Mouse (Mus musculus) left cerebral cortex, postnatal 10 days (tissue): ENCODE measurements at regions not wholly inside any gene's neighbourhood (a gene's known extent, or its start where the extent isn't known, plus 50 kb on each side); places are given as distances from the start of the nearest gene placed in this dataset.

ENCODE experiments used
- DNase-seq, 2 experiments: peaks; one replicate each; pipeline ENCODE4 v3.0.0; 2021 to 2022; ENCODE audit warnings: low spot score in 2 of 2, mixed read lengths in 1 of 2; ENCODE audit errors: extremely low spot score in 1 of 2
- intact Hi-C: fragments of 180-260 bp; cut with DNase I; formaldehyde crosslinking; loops from one replicate; pipeline ENCODE4 v1.15.1; 2025

GRCm38 (mm10) chr10:84002744-84003143 lies 280.1 kb downstream of the 1500009L16Rik start:
- intact Hi-C loops = no loop called here
- DNase-seq = no peak

- intact Hi-C loops = no loop called here
- DNase-seq = no peak
These were observed 281.0 kb downstream of the 1500009L16Rik start for GRCm38 (mm10) chr10:84003601-84004149.

- DNase-seq = no peak
These were observed 286.3 kb downstream of the 1500009L16Rik start for GRCm38 (mm10) chr10:84008923-84009322.

DNA sequence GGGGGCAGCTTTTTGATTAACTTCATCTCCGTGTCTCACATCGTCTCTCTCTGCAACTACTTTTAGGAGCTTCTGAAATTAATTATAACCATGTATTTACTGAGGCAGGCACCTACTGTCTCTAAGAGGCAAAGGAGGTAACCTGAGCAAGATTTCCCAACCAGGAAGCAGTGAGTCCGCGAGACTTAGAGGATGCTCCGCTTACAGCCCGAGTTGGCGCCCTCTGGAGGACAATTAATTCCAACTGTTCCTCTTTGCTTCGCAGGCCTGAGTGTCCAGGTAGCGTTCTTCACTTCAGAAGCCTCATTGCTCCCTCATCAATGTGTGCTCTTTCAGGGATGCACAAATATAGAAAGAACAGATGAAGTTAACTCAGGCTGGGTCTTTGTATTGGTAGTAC lies 296.7 kb downstream of the 1500009L16Rik start:
- intact Hi-C loops = loop anchor here (2.0 kb wide), 1 partner anchor 199 kb away; no protein-coding TSS in a partner anchor
- DNase-seq = peak; percentile 57 to 75

More at GRCm38 (mm10) chr10:84008923-84009322, 286.3 kb downstream of the 1500009L16Rik start:
- intact Hi-C loops = no loop called here

GRCm38 (mm10) chr10:84020023-84020620 lies 297.5 kb downstream of the 1500009L16Rik start:
- DNase-seq = peak; percentile 9 to 70

DNA sequence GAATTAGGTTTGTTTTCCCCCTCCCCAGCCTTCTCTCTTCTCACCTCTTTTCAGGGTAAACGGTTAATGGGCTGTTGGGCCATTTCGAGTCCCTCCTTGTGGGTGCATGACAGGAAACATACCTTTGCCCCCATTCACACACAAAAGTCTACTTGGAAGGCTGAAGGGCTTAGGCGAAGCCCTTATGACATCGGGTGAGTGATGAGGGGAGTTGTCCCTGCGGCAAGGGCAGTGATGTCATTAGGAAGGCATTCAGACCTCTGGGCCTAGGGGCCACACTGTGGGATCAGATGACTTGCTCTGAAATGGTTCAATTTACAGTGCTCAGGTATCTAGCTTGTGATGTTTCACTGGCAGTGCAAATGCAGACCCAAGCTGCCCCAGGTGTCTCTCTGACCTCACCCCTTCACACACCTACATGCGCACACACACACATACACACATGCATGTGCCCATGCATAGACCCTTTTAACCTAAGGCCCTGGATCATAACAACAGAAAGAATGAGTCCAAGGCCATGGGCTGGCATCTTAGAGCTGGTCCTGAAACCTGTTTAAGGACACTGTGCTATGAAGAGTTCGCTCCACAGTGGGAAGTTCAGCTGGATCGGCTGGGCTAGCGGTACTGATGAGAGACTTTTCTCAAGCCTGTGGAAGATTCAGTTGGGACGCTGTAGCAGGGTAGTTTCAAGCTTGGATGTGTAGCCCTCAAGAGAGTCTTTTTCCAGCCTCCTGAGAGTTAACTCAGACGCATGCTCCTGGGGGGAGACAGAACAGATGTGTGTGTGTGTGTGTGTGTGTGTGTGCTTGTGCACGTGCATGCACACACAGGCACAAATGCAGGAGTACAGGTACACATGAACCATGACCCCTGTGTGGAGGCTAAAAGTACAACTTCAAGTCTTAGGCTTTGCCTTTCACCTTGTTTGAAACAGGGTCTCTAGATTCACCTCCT lies 298.8 kb downstream of the 1500009L16Rik start:
- DNase-seq = no peak
- intact Hi-C loops = loop anchor here (5.0 kb wide), 1 partner anchor 416 kb away; no protein-coding TSS in a partner anchor

More at GRCm38 (mm10) chr10:84020023-84020620, 297.5 kb downstream of the 1500009L16Rik start:
- intact Hi-C loops = loop anchor here (5.0 kb wide), 1 partner anchor 417 kb away; no protein-coding TSS in a partner anchor

- intact Hi-C loops = loop anchor here (5.0 kb wide), 1 partner anchor 413 kb away; no protein-coding TSS in a partner anchor
These were observed 301.6 kb downstream of the 1500009L16Rik start for GRCm38 (mm10) chr10:84024294-84024693.

GRCm38 (mm10) chr10:84024901-84025300 lies 302.2 kb downstream of the 1500009L16Rik start:
- intact Hi-C loops = loop anchor here (5.0 kb wide), 1 partner anchor 412 kb away; no protein-coding TSS in a partner anchor
- no peak for DNase-seq

More at GRCm38 (mm10) chr10:84024294-84024693, 301.6 kb downstream of the 1500009L16Rik start:
- no peak for DNase-seq

GRCm38 (mm10) chr10:84026798-84027197 lies 304.1 kb downstream of the 1500009L16Rik start:
- intact Hi-C loops = no loop called here
- DNase-seq = peak in 1 of 2 experiments; percentile 4

GRCm38 (mm10) chr10:84036131-84036877 lies 313.6 kb downstream of the 1500009L16Rik start:
- intact Hi-C loops = no loop called here
- DNase-seq = no peak

DNA sequence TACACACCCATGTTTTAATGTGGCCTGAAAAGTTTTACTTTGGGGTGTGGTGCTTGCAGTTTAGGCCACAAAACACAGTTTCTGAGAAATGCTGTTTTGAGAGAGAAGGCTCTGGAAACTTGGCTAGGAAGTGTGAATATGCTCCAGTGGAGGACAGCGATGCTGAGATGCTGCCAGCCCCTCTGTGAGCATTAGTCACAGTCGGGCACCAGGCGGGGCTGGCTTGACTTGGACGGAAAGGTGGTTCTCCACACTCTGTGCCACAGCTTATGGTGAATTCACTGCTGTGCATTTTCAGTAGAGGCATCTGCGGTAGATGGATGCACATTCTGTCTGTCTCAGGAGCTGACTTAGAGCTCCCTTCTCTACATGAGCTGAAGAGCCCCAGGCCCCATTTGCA lies 326.0 kb downstream of the 1500009L16Rik start:
- no peak for DNase-seq
- intact Hi-C loops = no loop called here

GRCm38 (mm10) chr10:84052696-84053095 lies 330.0 kb downstream of the 1500009L16Rik start:
- DNase-seq = no peak
- intact Hi-C loops = no loop called here

DNA sequence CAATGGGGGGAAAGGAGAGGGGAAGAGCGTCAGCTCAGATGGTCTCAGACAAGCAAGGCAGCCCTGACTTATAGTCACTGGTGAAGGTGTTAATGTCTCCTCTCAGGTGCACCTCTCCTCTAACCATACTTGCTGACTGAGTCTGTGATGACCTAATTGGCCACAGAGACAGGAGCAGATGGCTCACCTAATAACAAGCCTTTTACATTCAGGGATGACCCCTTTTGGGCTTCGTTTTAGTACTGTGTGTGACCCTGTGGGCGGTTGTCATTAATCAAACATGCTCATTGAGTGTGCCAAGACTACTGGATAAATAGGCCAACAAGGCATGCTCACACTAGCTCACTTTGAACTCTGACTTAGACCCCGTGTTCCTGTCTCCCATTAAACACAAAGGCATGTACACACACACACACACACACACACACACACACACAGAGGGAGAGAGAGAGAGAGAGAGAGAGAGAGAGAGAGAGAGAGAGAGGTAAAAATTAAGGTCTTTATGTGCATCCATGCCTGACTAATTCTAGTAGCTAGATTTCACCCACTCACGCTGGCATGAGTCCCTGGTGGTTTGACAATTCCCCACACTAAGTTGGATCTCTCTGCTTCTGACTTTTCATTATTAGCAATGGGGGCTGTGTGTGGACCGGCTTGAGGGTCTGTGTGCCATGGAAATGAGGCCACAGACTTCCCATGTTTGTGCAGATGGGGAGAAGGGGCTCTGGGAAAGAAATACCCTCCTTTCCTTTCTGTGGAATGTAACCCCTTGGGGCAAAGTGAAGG lies 332.1 kb downstream of the 1500009L16Rik start:
- intact Hi-C loops = no loop called here

GRCm38 (mm10) chr10:84055402-84056167 lies 332.9 kb downstream of the 1500009L16Rik start:
- DNase-seq = peak in 1 of 2 experiments; percentile 45
- intact Hi-C loops = no loop called here

More for the DNA sequence above, 332.1 kb downstream of the 1500009L16Rik start:
- DNase-seq = peak in 1 of 2 experiments; percentile 33

DNA sequence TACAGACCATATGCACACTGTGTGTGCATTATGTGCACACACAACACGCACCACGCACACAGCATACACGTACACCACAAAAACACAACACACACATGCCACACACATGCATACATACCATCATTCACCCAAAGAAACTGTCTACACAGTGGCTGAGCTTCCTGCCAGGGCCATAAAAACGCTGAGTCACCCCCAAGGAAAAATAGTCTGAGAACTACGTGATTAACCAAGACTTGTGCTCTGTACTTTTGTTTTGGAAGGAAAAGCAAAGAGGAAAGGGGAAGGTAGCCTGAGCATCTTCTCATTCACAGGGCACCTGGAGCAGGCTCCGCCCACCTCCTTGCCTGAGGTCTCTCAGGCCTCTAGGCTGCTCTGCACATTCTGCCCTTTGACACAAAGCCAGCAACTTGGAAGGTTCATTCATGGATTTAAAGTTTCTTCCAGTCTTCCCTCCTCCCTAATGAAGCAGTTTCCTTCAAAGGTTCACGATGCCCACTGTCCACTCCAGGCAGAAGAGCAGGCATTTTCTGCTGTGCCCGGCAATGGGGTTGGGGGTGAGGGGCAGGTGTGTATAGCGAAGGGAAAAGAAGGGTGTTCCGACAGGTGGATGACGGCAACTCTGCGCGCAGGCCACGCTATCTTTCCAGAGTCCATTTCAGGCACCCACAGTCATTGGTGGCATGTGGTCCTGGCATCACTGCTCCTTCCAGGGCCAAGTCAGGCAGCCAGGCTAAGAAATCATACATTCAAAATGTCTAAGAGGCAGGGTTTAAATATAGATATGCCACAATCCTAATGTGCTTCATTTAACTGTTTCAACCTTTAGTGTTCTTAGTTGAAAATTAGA lies 333.9 kb downstream of the 1500009L16Rik start:
- peak in 1 of 2 experiments; percentile 43 for DNase-seq
- intact Hi-C loops = no loop called here

DNA sequence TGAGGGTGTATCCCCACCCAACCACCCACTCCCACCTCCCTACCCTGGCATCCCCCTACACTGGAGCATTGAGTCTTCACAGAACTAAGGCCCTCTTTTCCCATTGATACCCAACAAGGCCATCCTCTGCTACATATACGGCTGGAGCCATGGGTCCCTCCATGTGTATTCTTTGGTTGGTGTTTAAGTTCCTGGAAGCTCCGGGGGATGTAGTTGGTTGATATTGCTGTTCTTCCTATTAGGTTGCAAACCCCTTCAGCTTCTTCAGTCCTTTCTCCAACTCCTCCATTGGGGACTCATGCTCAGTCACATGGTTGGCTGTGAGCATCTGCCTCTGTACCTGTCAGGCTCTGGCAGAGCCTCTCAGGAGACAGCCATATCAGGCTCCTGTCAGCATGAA lies 335.6 kb downstream of the 1500009L16Rik start:
- intact Hi-C loops = no loop called here
- DNase-seq = no peak
